Mouse (Mus musculus) right cerebral cortex, postnatal 10 days (tissue): Measurements from ENCODE around the gene Arhgap18.
A peak's percentile ranks its signal among the peaks of the same experiment; 100 is the strongest.
"Not testable (repeated sequence)": the region's sequence is repeated elsewhere in the genome, so short reads cannot be mapped to it uniquely, and the experiment has no call there.

ENCODE experiments used
- DNase-seq, 2 experiments: peaks; one replicate each; pipeline ENCODE4 v3.0.0; 2021; ENCODE audit warnings: low spot score in 2 of 2

Gene Arhgap18

DNA sequence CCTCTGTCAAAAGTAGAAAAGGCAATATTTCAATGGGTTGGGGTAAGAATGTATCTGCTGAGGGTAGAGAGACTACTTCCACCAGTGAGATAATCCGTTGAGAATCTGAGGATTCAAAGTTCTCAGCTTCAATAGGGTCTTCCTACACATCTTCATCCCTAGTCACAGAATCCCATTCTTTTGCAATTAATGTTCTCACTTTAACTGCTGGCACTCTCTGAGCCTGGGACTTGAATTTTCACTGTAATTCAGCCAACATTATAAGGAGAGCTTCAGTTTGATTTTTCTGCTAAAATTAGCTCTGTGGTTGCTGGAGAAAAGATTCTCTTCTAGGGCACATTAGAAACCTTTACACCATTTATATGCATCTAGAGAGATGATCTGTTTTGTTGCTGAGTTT is 150.6 kb downstream of the Arhgap18 start:
- DNase-seq = no peak

DNA sequence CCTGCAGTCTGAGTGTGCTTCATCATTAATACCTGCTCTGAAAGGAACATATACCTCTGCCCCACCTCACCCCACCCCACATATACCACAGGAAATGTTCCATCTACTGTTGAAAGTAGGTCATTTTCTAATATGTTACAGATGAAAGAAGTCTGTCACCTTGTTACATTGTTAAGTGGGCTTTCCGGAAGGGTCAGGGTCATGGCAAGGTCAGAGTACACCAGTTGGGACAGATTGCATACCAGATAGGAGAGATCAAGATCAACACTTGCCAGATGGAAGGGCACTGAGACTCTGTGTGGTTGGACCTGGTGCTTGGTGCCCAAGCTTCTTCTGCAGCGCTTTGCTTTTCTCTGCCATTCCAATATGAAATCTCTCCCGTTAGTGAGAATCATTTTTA is 158.0 kb downstream of the Arhgap18 start:
- DNase-seq = no peak

DNA sequence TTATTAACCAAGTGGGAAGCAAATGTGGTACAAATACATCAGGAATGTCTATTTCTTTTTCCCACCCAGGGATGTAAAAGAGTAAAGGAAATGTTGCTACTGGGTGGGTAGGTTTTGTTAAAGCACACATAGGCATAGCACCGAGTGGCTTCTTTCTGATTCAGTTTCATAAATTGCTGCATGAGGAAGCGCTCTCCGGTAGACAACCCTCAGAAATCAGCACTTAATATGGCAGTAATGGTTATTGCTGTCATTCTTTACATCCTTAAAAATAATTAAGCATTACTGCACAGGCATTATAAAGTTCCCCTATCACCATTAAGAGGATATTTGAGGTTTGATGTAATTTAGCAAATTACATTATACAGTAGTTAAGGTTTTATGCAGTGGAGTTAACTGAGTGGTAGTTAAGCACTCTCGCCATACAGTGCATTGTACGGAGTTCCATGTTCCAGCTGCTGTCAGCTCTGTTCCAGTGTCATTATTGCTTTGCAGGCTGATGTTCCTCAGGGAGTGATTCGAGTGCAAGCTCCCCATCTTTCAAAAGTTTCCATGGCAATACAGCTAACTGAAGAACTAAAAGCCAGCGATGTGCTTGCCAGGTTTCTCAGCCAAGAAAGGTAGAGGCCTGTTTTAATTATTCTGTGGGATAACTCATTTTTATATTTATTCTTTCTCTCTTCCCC is 159.0 kb downstream of the Arhgap18 start:
- peak in 1 of 2 experiments; percentile 32 for DNase-seq

DNA sequence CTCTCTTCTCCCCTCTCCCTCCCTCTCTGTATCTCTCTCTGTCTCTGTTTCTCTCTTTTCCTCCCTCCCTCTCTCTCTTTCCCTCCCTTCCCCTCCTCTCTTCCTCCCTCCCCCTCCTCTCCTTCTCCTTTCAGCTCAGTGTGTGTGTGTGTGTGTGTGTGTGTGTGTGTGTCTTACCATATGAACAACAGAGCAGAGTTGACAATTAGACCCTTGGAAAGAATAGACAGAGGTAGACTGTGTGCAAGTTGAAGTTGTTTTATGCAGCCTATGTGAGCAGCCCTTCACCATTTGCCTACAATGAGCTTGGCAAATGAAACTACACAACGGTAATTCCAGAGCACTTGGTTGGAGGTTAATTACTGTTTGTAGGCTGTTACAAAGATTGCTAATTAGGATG is 159.6 kb downstream of the Arhgap18 start:
- no peak for DNase-seq

DNA sequence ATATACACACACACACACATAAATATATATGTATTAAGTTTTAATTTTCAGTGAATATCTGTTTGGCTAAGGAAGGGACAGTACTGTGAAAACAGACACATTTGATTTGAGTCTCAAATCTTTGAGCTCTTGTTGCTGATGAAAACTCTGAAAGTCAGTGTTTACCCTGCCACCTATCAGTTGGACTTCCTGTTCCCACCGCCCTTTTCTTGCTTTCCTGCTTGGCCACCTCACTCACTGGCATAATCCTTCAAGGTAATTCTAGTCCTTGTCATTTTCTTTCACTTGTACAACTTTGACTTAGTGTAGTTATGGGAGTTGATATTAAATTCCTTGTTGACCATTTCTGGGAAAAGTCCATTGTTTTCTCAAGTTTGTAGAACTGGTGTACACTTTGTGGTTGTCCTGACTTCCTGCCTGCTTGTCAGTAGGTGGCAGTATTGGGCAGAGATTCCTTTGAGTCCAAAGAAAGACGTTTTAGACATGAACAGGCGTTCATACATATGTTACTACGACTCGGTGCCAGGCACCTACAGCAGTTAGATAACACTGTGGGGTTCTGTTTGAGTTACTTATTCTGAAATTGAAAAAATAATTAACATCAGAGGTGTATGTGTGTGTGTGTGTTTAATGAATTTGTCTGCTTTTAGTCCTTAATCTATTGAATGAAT is 166.2 kb downstream of the Arhgap18 start:
- peak; percentile 67 for DNase-seq

DNA sequence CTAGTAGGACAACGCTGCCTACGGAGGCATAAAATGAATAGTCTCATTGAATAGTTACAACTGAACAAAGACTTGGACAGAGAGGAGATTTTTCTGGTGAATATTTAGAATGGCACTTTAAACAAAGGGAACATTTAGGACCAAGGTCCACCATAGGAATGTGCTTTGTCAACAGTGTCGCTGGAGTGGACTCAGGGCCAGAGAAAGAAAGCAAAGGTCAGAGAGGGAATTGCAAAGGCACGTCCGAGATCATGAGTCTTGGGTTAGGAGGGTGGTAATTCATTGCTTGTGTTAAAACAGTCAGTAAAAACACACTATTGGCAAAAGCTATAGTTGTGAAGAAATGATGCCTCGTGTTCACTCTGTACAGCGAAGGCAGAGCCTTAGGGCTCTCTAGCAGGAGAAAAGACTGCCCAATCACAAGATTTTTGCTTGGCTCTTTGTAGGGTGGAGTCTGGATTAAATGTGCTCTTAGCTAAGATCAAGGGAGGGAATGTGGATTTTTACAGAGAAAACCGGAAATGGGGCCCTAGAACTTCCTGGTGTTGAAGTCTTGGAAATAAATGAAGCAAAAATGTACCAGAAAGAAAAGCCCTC is 167.3 kb downstream of the Arhgap18 start:
- DNase-seq = no peak

DNA sequence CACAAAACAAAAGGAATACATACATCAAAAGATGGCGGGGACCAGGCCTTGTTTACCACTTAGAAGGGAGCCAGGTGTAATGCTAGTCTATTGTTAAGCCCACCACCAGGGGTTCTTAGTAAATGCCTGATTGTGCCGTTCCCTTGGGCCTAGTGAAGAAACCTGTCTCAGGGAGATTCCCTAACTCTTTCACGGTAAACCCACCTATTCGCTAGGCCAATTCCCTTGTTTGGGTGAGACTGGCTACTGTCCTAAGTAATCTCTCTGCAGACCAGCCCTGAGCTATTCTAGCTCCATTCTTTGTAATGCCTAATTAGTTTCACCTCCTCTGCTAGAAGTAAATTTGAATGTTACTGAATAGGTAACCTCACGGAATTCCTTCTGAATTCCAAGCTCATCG is 182.8 kb downstream of the Arhgap18 start:
- DNase-seq = not testable (repeated sequence)

DNA sequence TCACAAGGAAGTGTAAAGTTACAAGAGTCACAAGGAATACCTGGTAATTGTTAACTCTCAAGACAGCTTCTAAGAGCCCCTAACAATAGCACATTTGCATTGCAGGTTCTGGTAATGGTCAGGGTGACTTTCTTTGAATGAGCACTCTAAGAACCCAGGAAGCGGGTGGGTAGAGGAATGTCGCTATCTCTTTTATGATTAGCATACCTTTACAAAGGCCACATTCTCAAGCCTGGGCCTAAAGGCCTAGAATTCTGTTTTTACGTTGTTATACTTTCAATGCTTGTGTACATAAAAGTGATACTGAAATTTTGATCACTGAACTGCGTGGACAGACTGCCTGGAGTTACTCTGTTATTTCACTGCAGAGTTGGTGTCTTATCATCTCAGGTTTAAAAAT is 185.2 kb downstream of the Arhgap18 start:
- DNase-seq = not testable (repeated sequence)

DNA sequence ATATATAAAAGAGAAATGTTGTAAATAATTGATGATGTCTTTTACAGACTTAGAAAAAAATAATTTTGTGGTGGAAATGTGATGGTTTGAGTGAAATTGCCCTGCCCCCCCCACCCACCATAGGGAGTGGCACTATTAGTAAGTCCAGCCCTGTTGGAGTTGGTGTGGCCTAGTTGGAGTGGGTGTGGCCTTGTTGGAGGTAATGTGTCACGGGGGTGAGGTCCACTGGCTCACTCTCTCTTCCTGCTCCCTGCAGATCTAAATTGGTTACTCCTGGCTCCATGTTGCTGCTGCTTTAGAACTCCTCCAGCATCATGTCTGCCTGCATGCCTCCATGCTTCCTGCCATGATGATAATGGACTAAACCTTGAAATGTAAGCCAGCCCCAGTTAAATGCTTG is 186.3 kb downstream of the Arhgap18 start:
- no peak for DNase-seq

DNA sequence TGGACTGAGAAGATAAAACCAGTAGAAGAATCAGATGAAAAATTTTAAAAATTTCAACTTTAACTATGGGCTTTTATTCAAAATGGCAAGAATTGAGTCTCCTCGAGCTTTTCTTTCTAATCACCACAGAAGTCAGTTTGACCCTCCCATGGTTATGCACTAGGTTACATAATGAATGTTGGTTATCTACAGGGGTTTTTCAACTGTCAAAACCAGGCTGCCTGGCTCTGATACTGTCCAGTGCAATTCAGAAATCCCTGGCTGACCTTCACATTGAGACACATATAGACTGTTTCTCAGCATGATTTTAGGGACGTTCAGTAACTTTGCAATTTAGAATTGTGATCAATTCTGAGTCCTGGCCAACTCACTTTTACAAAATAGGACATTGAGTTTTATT is 195.1 kb downstream of the Arhgap18 start:
- no peak for DNase-seq

DNA sequence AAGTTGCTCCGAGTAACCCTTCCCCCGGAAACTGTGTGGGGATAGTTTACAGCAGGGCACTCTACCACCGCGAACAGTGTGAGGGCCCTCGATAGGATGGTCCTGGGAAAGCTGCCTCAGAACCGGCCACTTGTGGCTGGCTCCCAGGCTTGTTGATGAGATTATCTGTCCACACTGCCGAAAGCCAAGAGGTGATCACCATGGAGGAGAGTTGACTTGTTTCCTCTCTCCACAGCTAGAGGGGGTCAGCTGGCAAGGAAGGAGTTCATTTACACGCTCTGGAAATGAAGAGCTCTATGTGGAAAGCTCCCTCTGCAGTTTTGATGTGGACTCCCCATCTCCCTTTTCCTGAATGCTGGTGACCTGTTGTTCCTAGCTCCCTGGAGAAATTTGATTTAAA is 196.4 kb downstream of the Arhgap18 start:
- no peak for DNase-seq

DNA sequence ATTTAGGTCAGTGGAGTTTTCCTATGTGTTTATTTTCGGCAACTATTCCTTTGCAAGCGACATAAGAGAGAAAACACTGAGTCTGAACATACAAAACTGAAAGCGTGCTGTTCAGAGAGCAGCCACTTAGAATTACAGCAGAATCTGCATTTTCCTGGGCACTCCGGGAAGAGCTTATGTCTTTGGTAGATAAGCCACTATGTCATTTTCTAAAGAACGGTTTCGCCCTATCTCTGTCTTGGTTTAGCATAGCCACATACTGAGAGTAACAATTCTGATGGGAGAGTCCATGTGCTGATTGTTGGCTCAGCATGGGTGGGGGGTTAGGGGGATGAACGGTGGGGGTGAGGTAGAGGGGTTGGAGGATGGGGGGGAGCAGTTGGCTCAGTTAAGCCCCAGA is 197.2 kb downstream of the Arhgap18 start:
- DNase-seq = no peak

DNA sequence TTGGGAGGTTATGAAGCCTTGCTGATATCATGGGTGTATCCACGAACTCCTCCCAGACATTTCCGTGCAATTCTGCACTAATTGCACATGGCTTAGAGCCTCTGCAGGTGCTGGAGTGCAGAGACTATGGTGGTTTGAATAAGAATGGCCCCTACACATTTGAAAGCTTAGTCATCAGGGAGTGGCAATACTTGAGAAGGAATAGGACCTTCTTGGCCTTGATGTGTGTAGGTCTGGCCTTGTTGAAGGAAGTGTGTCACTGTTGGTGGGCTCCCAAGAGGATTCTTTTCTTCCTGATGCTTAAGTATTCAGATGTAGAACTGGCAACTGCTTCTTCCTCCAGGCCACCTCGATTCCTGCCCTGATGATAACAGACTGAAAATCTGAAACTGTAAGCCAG is 205.3 kb downstream of the Arhgap18 start:
- DNase-seq = no peak
